Mouse (Mus musculus) neural tube, embryonic 15.5 days (tissue): ENCODE data around the gene Nckap5l. TPM values are rescaled to one million over a fixed set of nuclear protein-coding genes. Genes with fewer than 3 reads are reported as not detected.
A peak's percentile ranks its signal among the peaks of the same experiment; 100 is the strongest.

ENCODE experiments used
- ATAC-seq: fragments of 200-750 bp; cut with Nextera tagmentation; 2 replicates; pipeline ENCODE4 v1.8.0; 2017; ENCODE audit warnings: mild to moderate bottlenecking, moderate TSS enrichment, moderate library complexity; ENCODE audit not compliant: low FRiP score
- H3K27ac ChIP-seq: fragments of 300-500 bp; sonication (generic); replicated peaks from 2 replicates; pipeline ENCODE4 v1.5.1; 2015; ENCODE audit warnings: mild to moderate bottlenecking, inconsistent platforms
- H3K27me3 ChIP-seq: fragments of 300-500 bp; sonication (generic); replicated peaks from 2 replicates; pipeline ENCODE4 v1.6.1; 2015; ENCODE audit warnings: inconsistent platforms
- H3K36me3 ChIP-seq: fragments of 300-500 bp; sonication (generic); 2 replicates; pipeline ENCODE4 v1.6.1; 2015; ENCODE audit warnings: inconsistent platforms
- H3K4me1 ChIP-seq: fragments of 300-500 bp; sonication (generic); 2 replicates; pipeline ENCODE4 v1.6.1; 2015; ENCODE audit warnings: inconsistent platforms
- H3K4me2 ChIP-seq: fragments of 300-500 bp; sonication (generic); 2 replicates; pipeline ENCODE4 v1.6.1; 2015; ENCODE audit warnings: inconsistent platforms, mild to moderate bottlenecking, moderate library complexity
- H3K4me3 ChIP-seq: fragments of 300-500 bp; sonication (generic); replicated peaks from 2 replicates; pipeline ENCODE4 v1.5.1; 2015; ENCODE audit warnings: mild to moderate bottlenecking, inconsistent platforms
- H3K9ac ChIP-seq: fragments of 300-500 bp; sonication (generic); replicated peaks from 2 replicates; pipeline ENCODE4 v1.6.1; 2015; ENCODE audit warnings: mild to moderate bottlenecking, inconsistent platforms
- H3K9me3 ChIP-seq: fragments of 300-500 bp; sonication (generic); replicated peaks from 2 replicates; pipeline ENCODE4 v1.6.1; 2016; ENCODE audit warnings: inconsistent platforms
- WGBS: fragments of 180-500 bp; shearing (Covaris S2); methylation state at CpG from one replicate; pipeline ENCODE4 v1.1.7; 2015; ENCODE audit warnings: mixed read lengths; 5-methylcytosine and 5-hydroxymethylcytosine counted together
- polyA plus RNA-seq: library from polyadenylated mRNA; unstranded; fragments of >200 nt; fragmentation: Nextera tagmentation; extraction: Ambion mirVana; gene quantifications from 2 replicates; pipeline ENCODE4 v1.2.1, GENCODE M21; 2015

Gene Nckap5l
- polyA plus RNA-seq, 1 experiment from 2014 or later = 13.0 TPM

GRCm38 (mm10) chr15:99497061-99497460 lies 39.5 kb upstream of the Nckap5l start:
- Histone ChIP-seq H3K9me3 (no peaks in the 10 kb centered on the region), H3K9ac (no peak overlapping the region; the same call in none of the 2 replicates), H3K4me3 (no peak overlapping the region), H3K4me2 (peak overlapping the region; percentile 5; the same call in 1 of the 2 replicates), H3K27me3 (no peaks in the 10 kb centered on the region), H3K36me3 (no peaks in the 10 kb centered on the region), H3K4me1 (peaks cover 17% of the 10 kb centered on the region), H3K27ac (0 out of 2 replicates have a peak overlapping the region, but pooled peaks have one; percentile 7)
- WGBS = 11% methylated on average over 4 of the region's 4 CpGs
- peak; percentile 60 for ATAC-seq

GRCm38 (mm10) chr15:99484745-99485144 lies 27.2 kb upstream of the Nckap5l start:
- WGBS = 78% methylated on average over 6 of the region's 6 CpGs
- Histone ChIP-seq H3K9ac (no peak overlapping the region), H3K9me3 (no peaks in the 10 kb centered on the region), H3K36me3 (no peaks in the 10 kb centered on the region), H3K4me1 (no peaks in the 10 kb centered on the region), H3K4me3 (no peak overlapping the region), H3K27ac (no peak overlapping the region), H3K27me3 (no peaks in the 10 kb centered on the region), H3K4me2 (no peak overlapping the region)
- no peak for ATAC-seq

DNA sequence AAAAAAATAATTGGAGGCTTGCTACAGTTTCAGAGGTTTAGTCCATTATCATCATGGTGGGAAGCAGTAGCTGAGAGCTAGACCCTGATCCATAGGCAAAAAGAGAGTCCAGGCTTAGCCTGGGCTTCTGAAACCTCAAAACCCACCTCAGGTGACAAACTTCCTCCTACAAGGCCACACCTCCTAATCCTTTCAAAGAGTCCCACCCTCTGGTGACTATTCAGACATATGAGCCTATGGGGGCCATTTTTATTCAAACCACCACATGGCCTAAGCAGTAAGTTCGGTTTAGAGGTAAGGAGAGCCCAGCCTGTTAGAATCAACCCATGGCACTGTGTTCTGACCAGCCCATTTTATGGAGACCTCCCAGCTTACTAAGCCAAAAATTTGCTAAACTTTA lies 18.3 kb upstream of the Nckap5l start:
- Histone ChIP-seq H3K4me2 (no peak overlapping the region), H3K36me3 (no peaks in the 10 kb centered on the region), H3K4me1 (peaks cover 14% of the 10 kb centered on the region), H3K27me3 (no peaks in the 10 kb centered on the region), H3K9ac (no peak overlapping the region), H3K4me3 (no peak overlapping the region), H3K27ac (no peak overlapping the region), H3K9me3 (no peaks in the 10 kb centered on the region)
- no peak for ATAC-seq
- 79% methylated on average over 1 of the region's 1 CpGs for WGBS

- peak; percentile 93 for ATAC-seq
- Histone ChIP-seq H3K4me2 (peak within 1 kb of the TSS; percentile 77), H3K27ac (peak within 1 kb of the TSS; percentile 92), H3K9ac (peak within 1 kb of the TSS; percentile 88), H3K9me3 (no peaks in the 10 kb centered on the region), H3K4me1 (peaks cover 20% of the 10 kb centered on the region), H3K4me3 (peak within 1 kb of the TSS; percentile 94), H3K36me3 (no peaks in the 10 kb centered on the region), H3K27me3 (no peaks in the 10 kb centered on the region)
- under 1% methylated on average over 26 of the region's 26 CpGs for WGBS
Measured at GRCm38 (mm10) chr15:99474576-99474926, 17.0 kb upstream of the Nckap5l start, which contains the start of gene Bcdin3d. Bcdin3d (minus strand) TSS chr15:99474730.

GRCm38 (mm10) chr15:99473801-99474575 lies 16.4 kb upstream of the Nckap5l start:
- peak overlapping the region; percentile 92 for H3K27ac ChIP-seq
- H3K36me3 ChIP-seq = 0 out of 2 replicates have a peak, but pooled peaks cover under 1% of the 10 kb centered on the region
- H3K9me3 ChIP-seq = no peaks in the 10 kb centered on the region
- peaks cover 20% of the 10 kb centered on the region for H3K4me1 ChIP-seq
- peak overlapping the region; percentile 88 for H3K9ac ChIP-seq
- H3K27me3 ChIP-seq = no peaks in the 10 kb centered on the region
- ATAC-seq = peak; percentile 76
- peak overlapping the region; percentile 77 for H3K4me2 ChIP-seq
- 5% methylated on average over 38 of the region's 38 CpGs for WGBS
- H3K4me3 ChIP-seq = peak overlapping the region; percentile 94

- Histone ChIP-seq H3K36me3 (0 out of 2 replicates have a peak, but pooled peaks cover 3% of the 10 kb centered on the region), H3K4me3 (no peak overlapping the region; the same call in 1 of the 2 replicates), H3K9me3 (no peaks in the 10 kb centered on the region), H3K27ac (no peak overlapping the region), H3K27me3 (no peaks in the 10 kb centered on the region), H3K4me2 (no peak overlapping the region), H3K9ac (no peak overlapping the region), H3K4me1 (peaks cover 20% of the 10 kb centered on the region)
- no peak for ATAC-seq
- WGBS = 93% methylated on average over 7 of the region's 7 CpGs
Measured at GRCm38 (mm10) chr15:99472972-99473371, 15.4 kb upstream of the Nckap5l start.

GRCm38 (mm10) chr15:99471677-99472063 lies 14.1 kb upstream of the Nckap5l start:
- Histone ChIP-seq H3K4me3 (no peak overlapping the region), H3K27me3 (no peaks in the 10 kb centered on the region), H3K9ac (no peak overlapping the region), H3K4me1 (peaks cover 20% of the 10 kb centered on the region), H3K4me2 (no peak overlapping the region), H3K9me3 (no peaks in the 10 kb centered on the region), H3K27ac (no peak overlapping the region), H3K36me3 (0 out of 2 replicates have a peak, but pooled peaks cover 3% of the 10 kb centered on the region)
- ATAC-seq = no peak
- WGBS = 76% methylated on average over 14 of the region's 14 CpGs

- Histone ChIP-seq H3K9ac (no peak overlapping the region; the same call in 1 of the 2 replicates), H3K4me2 (peak overlapping the region; percentile 17; the same call in 1 of the 2 replicates), H3K27ac (peak overlapping the region; percentile 7; the same call in 1 of the 2 replicates), H3K4me1 (peaks cover 20% of the 10 kb centered on the region), H3K36me3 (0 out of 2 replicates have a peak, but pooled peaks cover 3% of the 10 kb centered on the region), H3K27me3 (no peaks in the 10 kb centered on the region), H3K4me3 (no peak overlapping the region), H3K9me3 (no peaks in the 10 kb centered on the region)
- 61% methylated on average over 17 of the region's 17 CpGs for WGBS
- no peak for ATAC-seq
Measured at GRCm38 (mm10) chr15:99470971-99471676, 13.6 kb upstream of the Nckap5l start.

DNA sequence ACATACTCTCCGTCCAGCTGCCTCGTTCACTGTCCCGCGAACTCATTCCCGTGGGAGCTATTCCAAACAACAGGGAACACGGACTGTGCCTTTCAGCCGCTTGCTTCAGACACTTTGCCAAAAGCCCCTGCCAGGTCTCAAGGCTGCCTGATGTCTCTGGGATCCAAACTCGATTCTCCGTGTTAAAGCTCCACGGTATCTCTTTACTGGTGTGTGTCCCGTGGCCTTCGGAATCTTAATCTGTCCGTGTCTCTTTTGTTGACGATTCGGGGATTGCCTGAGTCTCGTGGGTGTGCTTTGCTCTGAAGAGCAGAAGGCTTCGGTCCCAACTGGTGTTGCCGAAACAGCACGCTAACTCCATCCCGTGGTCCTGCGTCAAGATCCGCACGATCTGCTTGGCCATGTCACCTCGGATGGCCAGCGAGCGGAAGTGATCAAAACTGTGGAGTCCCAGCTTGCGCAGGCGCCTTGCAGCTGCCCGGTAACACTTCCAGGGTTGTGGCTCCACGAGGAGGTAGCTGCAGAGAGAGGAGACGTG lies 12.7 kb upstream of the Nckap5l start:
- H3K27ac ChIP-seq = 0 out of 2 replicates have a peak overlapping the region, but pooled peaks have one; percentile 7
- no peaks in the 10 kb centered on the region for H3K27me3 ChIP-seq
- 83% methylated on average over 31 of the region's 31 CpGs for WGBS
- H3K4me3 ChIP-seq = no peak overlapping the region
- no peak overlapping the region for H3K9ac ChIP-seq
- peaks cover 20% of the 10 kb centered on the region for H3K4me1 ChIP-seq
- 0 out of 2 replicates have a peak overlapping the region, but pooled peaks have one; percentile 17 for H3K4me2 ChIP-seq
- no peak for ATAC-seq
- no peaks in the 10 kb centered on the region for H3K9me3 ChIP-seq
- 0 out of 2 replicates have a peak, but pooled peaks cover 3% of the 10 kb centered on the region for H3K36me3 ChIP-seq

DNA sequence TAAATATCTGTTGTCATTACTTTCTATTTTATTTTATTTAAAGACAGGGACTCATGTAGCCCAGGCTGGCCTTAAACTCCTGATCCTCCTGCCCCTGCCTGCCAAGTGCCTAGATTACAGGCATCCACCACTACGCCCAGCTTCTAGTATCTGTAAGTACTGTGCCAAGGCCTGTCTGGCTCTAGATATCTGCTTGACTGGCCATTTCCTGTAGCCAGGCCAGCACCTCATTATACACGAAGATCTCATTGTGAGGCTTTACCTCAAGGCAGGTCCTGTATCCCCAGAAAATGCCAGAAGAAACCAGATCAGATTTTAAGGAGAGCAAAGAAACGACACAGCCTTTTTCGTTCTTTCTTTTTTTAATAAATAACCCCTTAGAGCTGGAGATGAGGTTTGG lies 12.2 kb upstream of the Nckap5l start:
- Histone ChIP-seq H3K27me3 (no peaks in the 10 kb centered on the region), H3K9me3 (no peaks in the 10 kb centered on the region), H3K9ac (no peak overlapping the region), H3K4me3 (no peak overlapping the region), H3K27ac (no peak overlapping the region), H3K4me1 (peaks cover 16% of the 10 kb centered on the region), H3K36me3 (0 out of 2 replicates have a peak, but pooled peaks cover 3% of the 10 kb centered on the region), H3K4me2 (no peak overlapping the region)
- ATAC-seq = no peak
- 95% methylated on average over 4 of the region's 4 CpGs for WGBS

GRCm38 (mm10) chr15:99469067-99469466 lies 11.5 kb upstream of the Nckap5l start:
- Histone ChIP-seq H3K27ac (no peak overlapping the region), H3K4me3 (no peak overlapping the region), H3K27me3 (no peaks in the 10 kb centered on the region), H3K9me3 (no peaks in the 10 kb centered on the region), H3K4me2 (no peak overlapping the region), H3K36me3 (0 out of 2 replicates have a peak, but pooled peaks cover 3% of the 10 kb centered on the region), H3K9ac (no peak overlapping the region), H3K4me1 (peaks cover 14% of the 10 kb centered on the region)
- 45% methylated on average over 3 of the region's 3 CpGs for WGBS
- ATAC-seq = no peak
